ENCODE assay signal across 9 mouse cellular contexts in genomic region chr14:34616821-34617220, GRCm38 (mm10). TPM values are rescaled to one million over a fixed set of nuclear protein-coding genes. Genes with fewer than 3 reads are reported as not detected.
DNase-seq lines count a peak whose midpoint lies in the region; ATAC-seq and TF ChIP-seq lines count a peak whose summit lies in the region.
"Had no signal": no experiment of that assay in that cellular context is flagged by ENCODE, and none has a peak within 500 bp of the region (broad histone marks: within the 10 kb centered on the region; RNA-seq: fewer than 3 reads in every experiment).

No protein-coding gene starts in this region.

- H3K9ac ChIP-seq in heart, embryonic 13.5 days = no peak overlapping the region
- H3K9ac ChIP-seq in kidney, postnatal 0 days (ENCODE audit: low read depth, low read length) = no peak overlapping the region
- no peak overlapping the region for H3K9ac ChIP-seq in liver, embryonic 11.5 days (ENCODE audit: low read depth, low read length)
- H3K9ac ChIP-seq: embryonic facial prominence, embryonic 13.5 days had no signal

- no peak overlapping the region for H3K4me2 ChIP-seq in heart, embryonic 13.5 days
- no peak overlapping the region for H3K4me2 ChIP-seq in kidney, postnatal 0 days (ENCODE audit: low read length)
- no peak overlapping the region for H3K4me2 ChIP-seq in liver, embryonic 11.5 days
- H3K4me2 ChIP-seq: embryonic facial prominence, embryonic 13.5 days had no signal

- H3K36me3 ChIP-seq in heart, embryonic 13.5 days = no peaks in the 10 kb centered on the region
- H3K36me3 ChIP-seq in kidney, postnatal 0 days (ENCODE audit: insufficient read depth, low read length) = no peaks in the 10 kb centered on the region
- no peaks in the 10 kb centered on the region for H3K36me3 ChIP-seq in liver, embryonic 11.5 days (ENCODE audit: control insufficient read depth, insufficient read depth, low read length)
- H3K36me3 ChIP-seq in splenic B cell, adult 2 months (ENCODE audit: control insufficient read depth, insufficient read depth, low read length, poor library complexity, severe bottlenecking) = no peaks in the 10 kb centered on the region
- H3K36me3 ChIP-seq: embryonic facial prominence, embryonic 13.5 days had no signal

- TF ChIP-seq POLR2A in brain, embryonic 14.5 days (IDR thresholded peaks at IDR 0.05; ENCODE audit: borderline replicate concordance, extremely low read depth, insufficient read depth, insufficient read length, poor library complexity, severe bottlenecking) = no peak

- 0 out of 2 replicates have a peak, but pooled peaks have one; percentile 37 for ATAC-seq in heart, embryonic 13.5 days (ENCODE audit: extremely low read depth, insufficient number of reproducible peaks, low FRiP score, low TSS enrichment)
- ATAC-seq in kidney, postnatal 0 days (replicated peaks; ENCODE audit: low FRiP score, low read depth) = peak; percentile 60; the same call in 1 of the 2 replicates
- peak; percentile 77 for ATAC-seq in liver, embryonic 11.5 days (replicated peaks; ENCODE audit: low FRiP score)

- peaks cover 53% of the 10 kb centered on the region for H3K27me3 ChIP-seq in heart, embryonic 13.5 days (replicated peaks)
- H3K27me3 ChIP-seq in kidney, postnatal 0 days (ENCODE audit: insufficient read depth, low read length) = no peaks in the 10 kb centered on the region
- no peaks in the 10 kb centered on the region; the same call in 1 of the 2 replicates for H3K27me3 ChIP-seq in liver, embryonic 11.5 days (replicated peaks; ENCODE audit: control insufficient read depth, insufficient read depth, low read length)
- peaks cover 2% of the 10 kb centered on the region; the same call in 1 of the 2 replicates for H3K27me3 ChIP-seq in splenic B cell, adult 2 months (ENCODE audit: control insufficient read depth, insufficient read depth, low read length, poor library complexity, severe bottlenecking)

- peak; percentile 93 for DNase-seq in CD4-positive, CD25-positive, alpha-beta regulatory T cell, adult 2 months (ENCODE audit: low read depth, low spot score)
- DNase-seq in brain, embryonic 14.5 days (ENCODE audit: low read depth) = peak; percentile 93
- peak; percentile 49 for DNase-seq in fibroblast of lung, adult 2 months (ENCODE audit: low read depth)
- peak; percentile 93 for DNase-seq in kidney, postnatal 0 days (ENCODE audit: low spot score)
- DNase-seq in liver, embryonic 11.5 days (ENCODE audit: low spot score) = peak; percentile 80
- DNase-seq in natural killer cell, adult 2 months (ENCODE audit: low spot score in 2 of 2) = peak; percentile 64 to 74
- peak; percentile 86 for DNase-seq in splenic B cell, adult 2 months (ENCODE audit: low read depth, low spot score)

- H3K27ac ChIP-seq in heart, embryonic 13.5 days (replicated peaks) = no peak overlapping the region
- H3K27ac ChIP-seq in kidney, postnatal 0 days = no peak overlapping the region
- no peak overlapping the region for H3K27ac ChIP-seq in liver, embryonic 11.5 days (ENCODE audit: low read depth, low read length)
- H3K27ac ChIP-seq: embryonic facial prominence, embryonic 13.5 days had no signal

- TF ChIP-seq CTCF in brain, embryonic 14.5 days (IDR thresholded peaks at IDR 0.05; ENCODE audit: borderline replicate concordance, extremely low read depth, insufficient read depth, insufficient read length) = peak; percentile 97
- TF ChIP-seq CTCF in kidney, postnatal 0 days (IDR thresholded peaks at IDR 0.05; ENCODE audit: low read depth) = peak; percentile 96

- 2% methylated on average over 8 of the region's 8 CpGs for WGBS in heart, embryonic 13.5 days
- WGBS in kidney, postnatal 0 days = 4% methylated on average over 8 of the region's 8 CpGs
- WGBS in liver, embryonic 11.5 days = 2% methylated on average over 8 of the region's 8 CpGs

- H3K9me3 ChIP-seq in heart, embryonic 13.5 days = no peaks in the 10 kb centered on the region
- no peaks in the 10 kb centered on the region for H3K9me3 ChIP-seq in kidney, postnatal 0 days (replicated peaks; ENCODE audit: low read length)
- no peaks in the 10 kb centered on the region for H3K9me3 ChIP-seq in liver, embryonic 11.5 days (ENCODE audit: control insufficient read depth, low read length)
- H3K9me3 ChIP-seq: embryonic facial prominence, embryonic 13.5 days had no signal

- H3K4me1 ChIP-seq in heart, embryonic 13.5 days = peaks cover 22% of the 10 kb centered on the region
- H3K4me1 ChIP-seq in kidney, postnatal 0 days (replicated peaks; ENCODE audit: insufficient read depth, low read length) = no peaks in the 10 kb centered on the region
- H3K4me1 ChIP-seq in liver, embryonic 11.5 days (replicated peaks; ENCODE audit: control insufficient read depth, insufficient read depth, low read length) = peaks cover 15% of the 10 kb centered on the region; the same call in 1 of the 2 replicates

- no peak overlapping the region for H3K4me3 ChIP-seq in heart, embryonic 13.5 days
- no peak overlapping the region for H3K4me3 ChIP-seq in kidney, postnatal 0 days (replicated peaks; ENCODE audit: low read depth, low read length)
- no peak overlapping the region for H3K4me3 ChIP-seq in liver, embryonic 11.5 days (ENCODE audit: low read depth, low read length)
- H3K4me3 ChIP-seq: embryonic facial prominence, embryonic 13.5 days had no signal

RNA-seq across cellular contexts. Expression of gene Opn4, which starts 16.9 kb away (rescaled TPM):
- polyA plus RNA-seq in brain, embryonic 14.5 days (2012; rRNA removed) = not detected in 2 replicates
- 4.8 and 5.8 TPM in 2 replicates for polyA plus RNA-seq in heart, embryonic 13.5 days (2015; fragmentation: Nextera tagmentation; extraction: Ambion mirVana)
- 0.22 and 0.31 TPM in 2 replicates for polyA plus RNA-seq in kidney, postnatal 0 days (2015; fragmentation: Nextera tagmentation; extraction: Ambion mirVana)
- polyA plus RNA-seq in liver, embryonic 11.5 days (2014; fragmentation: Nextera tagmentation; extraction: Ambion mirVana) = not detected in 2 replicates
- polyA plus RNA-seq: embryonic facial prominence, embryonic 13.5 days had no signal

RNA-seq across cellular contexts. Expression of gene Ldb3, which starts 28.3 kb away (rescaled TPM):
- 0.83 and 0.92 TPM in 2 replicates for polyA plus RNA-seq in brain, embryonic 14.5 days (2012; rRNA removed)
- polyA plus RNA-seq in heart, embryonic 13.5 days (2015; fragmentation: Nextera tagmentation; extraction: Ambion mirVana) = 226 and 249 TPM in 2 replicates
- 0.50 and 0.51 TPM in 2 replicates for polyA plus RNA-seq in kidney, postnatal 0 days (2015; fragmentation: Nextera tagmentation; extraction: Ambion mirVana)
- polyA plus RNA-seq in liver, embryonic 11.5 days (2014; fragmentation: Nextera tagmentation; extraction: Ambion mirVana) = 0.38 and 2.7 TPM in 2 replicates

RNA-seq across cellular contexts. Expression of gene Wapl, which starts 56.9 kb away (rescaled TPM):
- 14.6 and 19.9 TPM in 2 replicates for polyA plus RNA-seq in brain, embryonic 14.5 days (2012; rRNA removed)
- 15.5 and 16.4 TPM in 2 replicates for polyA plus RNA-seq in heart, embryonic 13.5 days (2015; fragmentation: Nextera tagmentation; extraction: Ambion mirVana)
- 23.7 and 25.0 TPM in 2 replicates for polyA plus RNA-seq in kidney, postnatal 0 days (2015; fragmentation: Nextera tagmentation; extraction: Ambion mirVana)
- polyA plus RNA-seq in liver, embryonic 11.5 days (2014; fragmentation: Nextera tagmentation; extraction: Ambion mirVana) = 38.8 and 41.4 TPM in 2 replicates

Comparison
In these comparisons a context has a peak if more than half of its experiments do, and no peak if none do; other contexts are left out.
1. RNA of gene Ldb3, which starts 28.3 kb away (polyA plus RNA-seq): 226 to 249 TPM in heart, embryonic 13.5 days; 0.38 to 2.7 TPM in liver, embryonic 11.5 days, 0.83 to 0.92 TPM in brain, embryonic 14.5 days and 0.50 to 0.51 TPM in kidney, postnatal 0 days; every median in the first group is over 10 times any median in the second.
2. Peak in every context shown above with its lines, with median percentiles within 50 percentile points of each other: DNase-seq and ATAC-seq.